Mouse (Mus musculus) intestine, embryonic 16.5 days (tissue): ENCODE measurements around the gene Slc1a3. TPM values are rescaled to one million over a fixed set of nuclear protein-coding genes. Genes with fewer than 3 reads are reported as not detected.

Experiments
- ATAC-seq: fragments of 200-750 bp; cut with Nextera tagmentation; 2 replicates; pipeline ENCODE4 v1.8.0; 2017; ENCODE audit warnings: moderate TSS enrichment, moderate library complexity
- H3K27ac ChIP-seq: fragments of 300-500 bp; sonication (generic); 2 replicates; pipeline ENCODE4 v1.5.1; 2014; ENCODE audit warnings: mild to moderate bottlenecking, low read length
- H3K27me3 ChIP-seq: fragments of 300-500 bp; sonication (generic); replicated peaks from 2 replicates; pipeline ENCODE4 v1.6.1; 2014; ENCODE audit warnings: low read length, control low read depth, mixed read lengths; ENCODE audit not compliant: control insufficient read depth, insufficient read depth
- H3K36me3 ChIP-seq: fragments of 300-500 bp; sonication (generic); 2 replicates; pipeline ENCODE4 v1.6.1; 2014; ENCODE audit warnings: low read length, control low read depth; ENCODE audit not compliant: control insufficient read depth, insufficient read depth
- H3K4me1 ChIP-seq: fragments of 300-500 bp; sonication (generic); 2 replicates; pipeline ENCODE4 v1.6.1; 2014; ENCODE audit warnings: low read length, control low read depth, mixed read lengths; ENCODE audit not compliant: control insufficient read depth, insufficient read depth
- H3K4me2 ChIP-seq: fragments of 300-500 bp; sonication (generic); 2 replicates; pipeline ENCODE4 v1.6.1; 2014; ENCODE audit warnings: low read depth, low read length, control low read depth
- H3K4me3 ChIP-seq: fragments of 300-500 bp; sonication (generic); 2 replicates; pipeline ENCODE4 v1.5.1; 2014; ENCODE audit warnings: mild to moderate bottlenecking, low read length
- H3K9ac ChIP-seq: fragments of 300-500 bp; sonication (generic); 2 replicates; pipeline ENCODE4 v1.6.1; 2014; ENCODE audit warnings: low read depth, low read length
- H3K9me3 ChIP-seq: fragments of 300-500 bp; sonication (generic); 2 replicates; pipeline ENCODE4 v1.6.1; 2016; ENCODE audit warnings: low read length, control low read depth; ENCODE audit not compliant: control insufficient read depth
- WGBS: fragments of 180-500 bp; shearing (Covaris S2); extraction: QIAGEN DNeasy Blood & Tissue Kit; methylation state at CpG from one replicate; pipeline ENCODE4 v1.1.7; 2014; 5-methylcytosine and 5-hydroxymethylcytosine counted together
- polyA plus RNA-seq: library from polyadenylated mRNA; unstranded; fragments of >200 nt; fragmentation: Nextera tagmentation; extraction: Ambion mirVana; gene quantifications from 2 replicates; pipeline ENCODE4 v1.2.1, GENCODE M21; 2015

The Slc1a3 gene
- polyA plus RNA-seq, 1 experiment from 2014 or later, result 4.0 TPM

GRCm38 (mm10) chr15:8632361-8632760, 78.2 kb downstream of the Slc1a3 start:
- H3K27me3 ChIP-seq, result peaks cover 3% of the 10 kb centered on the region; the same call in 1 of the 2 replicates
- H3K9ac ChIP-seq, result no peak overlapping the region
- no peak overlapping the region for H3K27ac ChIP-seq
- no peaks in the 10 kb centered on the region for H3K9me3 ChIP-seq
- H3K4me2 ChIP-seq, result no peak overlapping the region
- H3K36me3 ChIP-seq, result no peaks in the 10 kb centered on the region
- peaks cover 5% of the 10 kb centered on the region; the same call in 1 of the 2 replicates for H3K4me1 ChIP-seq
- no peak overlapping the region for H3K4me3 ChIP-seq
- WGBS, result 44% methylated on average over 10 of the region's 10 CpGs
- ATAC-seq, result no peak

GRCm38 (mm10) chr15:8629317-8629831, 81.2 kb downstream of the Slc1a3 start:
- Histone ChIP-seq H3K9me3 (no peaks in the 10 kb centered on the region), H3K27me3 (peaks cover 3% of the 10 kb centered on the region; the same call in 1 of the 2 replicates), H3K36me3 (no peaks in the 10 kb centered on the region), H3K9ac (peak overlapping the region; percentile 46), H3K4me2 (peak overlapping the region; percentile 72), H3K27ac (no peak overlapping the region), H3K4me3 (peak overlapping the region; percentile 44), H3K4me1 (peaks cover 6% of the 10 kb centered on the region; the same call in 1 of the 2 replicates)
- WGBS, result under 1% methylated on average over 13 of the region's 13 CpGs
- ATAC-seq, result peak; percentile 91

GRCm38 (mm10) chr15:8628150-8628549, 82.4 kb downstream of the Slc1a3 start:
- no peak overlapping the region for H3K9ac ChIP-seq
- H3K4me3 ChIP-seq, result no peak overlapping the region
- no peak for ATAC-seq
- peaks cover 3% of the 10 kb centered on the region; the same call in 1 of the 2 replicates for H3K27me3 ChIP-seq
- no peaks in the 10 kb centered on the region for H3K9me3 ChIP-seq
- H3K4me2 ChIP-seq, result no peak overlapping the region
- no peaks in the 10 kb centered on the region for H3K36me3 ChIP-seq
- H3K27ac ChIP-seq, result no peak overlapping the region
- peaks cover 6% of the 10 kb centered on the region; the same call in 1 of the 2 replicates for H3K4me1 ChIP-seq
- 76% methylated on average over 8 of the region's 8 CpGs for WGBS

GRCm38 (mm10) chr15:8627097-8627537, 83.4 kb downstream of the Slc1a3 start:
- peak overlapping the region; percentile 46; the same call in 1 of the 2 replicates for H3K9ac ChIP-seq
- no peaks in the 10 kb centered on the region for H3K9me3 ChIP-seq
- no peaks in the 10 kb centered on the region for H3K36me3 ChIP-seq
- peaks cover 6% of the 10 kb centered on the region; the same call in 1 of the 2 replicates for H3K4me1 ChIP-seq
- no peak overlapping the region for H3K27ac ChIP-seq
- peak overlapping the region; percentile 91 for H3K4me2 ChIP-seq
- ATAC-seq, result peak; percentile 64
- 4% methylated on average over 15 of the region's 15 CpGs for WGBS
- peak overlapping the region; percentile 48 for H3K4me3 ChIP-seq
- H3K27me3 ChIP-seq, result peaks cover 3% of the 10 kb centered on the region; the same call in 1 of the 2 replicates

GRCm38 (mm10) chr15:8625370-8625769, 85.2 kb downstream of the Slc1a3 start:
- Histone ChIP-seq H3K27me3 (peaks cover 3% of the 10 kb centered on the region; the same call in 1 of the 2 replicates), H3K27ac (no peak overlapping the region), H3K4me2 (no peak overlapping the region), H3K9me3 (no peaks in the 10 kb centered on the region), H3K4me1 (peaks cover 6% of the 10 kb centered on the region; the same call in 1 of the 2 replicates), H3K36me3 (no peaks in the 10 kb centered on the region), H3K9ac (no peak overlapping the region), H3K4me3 (no peak overlapping the region)
- no peak for ATAC-seq
- 49% methylated on average over 7 of the region's 7 CpGs for WGBS

- Histone ChIP-seq H3K9me3 (no peaks in the 10 kb centered on the region), H3K4me1 (peaks cover 6% of the 10 kb centered on the region; the same call in 1 of the 2 replicates)
- no peak for ATAC-seq
Measured at GRCm38 (mm10) chr15:8623879-8624278, 86.7 kb downstream of the Slc1a3 start.

GRCm38 (mm10) chr15:8619479-8620026, 91.0 kb downstream of the Slc1a3 start:
- no peak for ATAC-seq
- WGBS, result 84% methylated on average over 18 of the region's 18 CpGs
- no peaks in the 10 kb centered on the region for H3K4me1 ChIP-seq

More at GRCm38 (mm10) chr15:8623879-8624278, 86.7 kb downstream of the Slc1a3 start:
- Histone ChIP-seq H3K36me3 (no peaks in the 10 kb centered on the region), H3K4me3 (no peak overlapping the region), H3K27ac (no peak overlapping the region), H3K4me2 (no peak overlapping the region), H3K27me3 (peaks cover 3% of the 10 kb centered on the region; the same call in 1 of the 2 replicates), H3K9ac (no peak overlapping the region)

GRCm38 (mm10) chr15:8616290-8616689, 94.3 kb downstream of the Slc1a3 start:
- Histone ChIP-seq H3K36me3 (no peaks in the 10 kb centered on the region), H3K4me3 (no peak overlapping the region), H3K9me3 (no peaks in the 10 kb centered on the region), H3K27ac (no peak overlapping the region), H3K4me2 (no peak overlapping the region), H3K4me1 (no peaks in the 10 kb centered on the region), H3K27me3 (no peaks in the 10 kb centered on the region), H3K9ac (no peak overlapping the region)
- no peak for ATAC-seq
- 83% methylated on average over 12 of the region's 12 CpGs for WGBS

More at GRCm38 (mm10) chr15:8619479-8620026, 91.0 kb downstream of the Slc1a3 start:
- no peak overlapping the region for H3K27ac ChIP-seq
- no peaks in the 10 kb centered on the region for H3K27me3 ChIP-seq
- no peak overlapping the region for H3K9ac ChIP-seq
- no peaks in the 10 kb centered on the region for H3K36me3 ChIP-seq
- H3K9me3 ChIP-seq, result no peaks in the 10 kb centered on the region
- H3K4me3 ChIP-seq, result no peak overlapping the region
- no peak overlapping the region for H3K4me2 ChIP-seq

- 71% methylated on average over 11 of the region's 11 CpGs for WGBS
- Histone ChIP-seq H3K9me3 (no peaks in the 10 kb centered on the region), H3K9ac (no peak overlapping the region), H3K36me3 (no peaks in the 10 kb centered on the region), H3K27ac (no peak overlapping the region), H3K4me3 (no peak overlapping the region), H3K4me2 (no peak overlapping the region), H3K27me3 (no peaks in the 10 kb centered on the region), H3K4me1 (no peaks in the 10 kb centered on the region)
- no peak for ATAC-seq
Measured at GRCm38 (mm10) chr15:8615511-8616224, 94.9 kb downstream of the Slc1a3 start.
